Mouse (Mus musculus) midbrain, postnatal 0 days (tissue): ENCODE data around the gene Gmds. TPM values are rescaled to one million over a fixed set of nuclear protein-coding genes. Genes with fewer than 3 reads are reported as not detected.

ENCODE experiments used
- ATAC-seq: fragments of 200-750 bp; cut with Nextera tagmentation; 2 replicates; pipeline ENCODE4 v1.8.0; 2017; ENCODE audit warnings: moderate number of reproducible peaks, mild to moderate bottlenecking, moderate TSS enrichment, moderate library complexity; ENCODE audit not compliant: low FRiP score
- DNase-seq: peaks from one replicate; pipeline ENCODE4 v3.0.0-alpha.2; 2015; ENCODE audit warnings: low spot score
- H3K27ac ChIP-seq: fragments of 300-500 bp; sonication (generic); 2 replicates; pipeline ENCODE4 v1.5.1; 2014; ENCODE audit warnings: low read depth, mild to moderate bottlenecking, low read length, mixed read lengths
- H3K27me3 ChIP-seq: fragments of 300-500 bp; sonication (generic); 2 replicates; pipeline ENCODE4 v1.6.1; 2014; ENCODE audit warnings: low read length, control low read depth, mixed read lengths; ENCODE audit not compliant: insufficient read depth
- H3K36me3 ChIP-seq: fragments of 300-500 bp; sonication (generic); 2 replicates; pipeline ENCODE4 v1.6.1; 2014; ENCODE audit warnings: low read length, control low read depth, mixed read lengths; ENCODE audit not compliant: insufficient read depth
- H3K4me1 ChIP-seq: fragments of 300-500 bp; sonication (generic); 2 replicates; pipeline ENCODE4 v1.6.1; 2014; ENCODE audit warnings: mild to moderate bottlenecking, control low read depth, antibody characterized with exemption, low read length, mixed read lengths; ENCODE audit not compliant: insufficient read depth
- H3K4me2 ChIP-seq: fragments of 300-500 bp; sonication (generic); 2 replicates; pipeline ENCODE4 v1.6.1; 2014; ENCODE audit warnings: low read depth, mild to moderate bottlenecking, low read length, mixed read lengths; ENCODE audit not compliant: poor library complexity, severe bottlenecking
- H3K4me3 ChIP-seq: fragments of 300-500 bp; sonication (generic); 2 replicates; pipeline ENCODE4 v1.5.1; 2014; ENCODE audit warnings: low read depth, mild to moderate bottlenecking, low read length, moderate library complexity
- H3K9ac ChIP-seq: fragments of 300-500 bp; sonication (generic); replicated peaks from 2 replicates; pipeline ENCODE4 v1.6.1; 2014; ENCODE audit warnings: mild to moderate bottlenecking, low read length, moderate library complexity, mixed read lengths; ENCODE audit not compliant: poor library complexity, severe bottlenecking
- H3K9me3 ChIP-seq: fragments of 300-500 bp; sonication (generic); 2 replicates; pipeline ENCODE4 v1.6.1; 2016; ENCODE audit warnings: low read length, control low read depth
- CTCF ChIP-seq: IDR thresholded peaks from 2 replicates; pipeline ENCODE4 v1.5.1; 2016; ENCODE audit warnings: antibody characterized with exemption, mild to moderate bottlenecking
- WGBS: fragments of 180-500 bp; shearing (Covaris S2); extraction: QIAGEN DNeasy Blood & Tissue Kit; methylation state at CpG from one replicate; pipeline ENCODE4 v1.1.7; 2014; 5-methylcytosine and 5-hydroxymethylcytosine counted together
- polyA plus RNA-seq: library from polyadenylated mRNA; unstranded; fragments of >200 nt; fragmentation: Nextera tagmentation; extraction: Ambion mirVana; gene quantifications from 2 replicates; pipeline ENCODE4 v1.2.1, GENCODE M21; 2015
- total RNA-seq: library from RNA; depleted of rRNA; stranded (reverse); fragments of >200 nt; gene quantifications from 2 replicates; pipeline ENCODE4 v1.2.3, GENCODE M21; 2014

Gene Gmds
- total and polyA plus RNA-seq, 2 experiments from 2014 or later: 8.7 to 28.6 TPM

DNA sequence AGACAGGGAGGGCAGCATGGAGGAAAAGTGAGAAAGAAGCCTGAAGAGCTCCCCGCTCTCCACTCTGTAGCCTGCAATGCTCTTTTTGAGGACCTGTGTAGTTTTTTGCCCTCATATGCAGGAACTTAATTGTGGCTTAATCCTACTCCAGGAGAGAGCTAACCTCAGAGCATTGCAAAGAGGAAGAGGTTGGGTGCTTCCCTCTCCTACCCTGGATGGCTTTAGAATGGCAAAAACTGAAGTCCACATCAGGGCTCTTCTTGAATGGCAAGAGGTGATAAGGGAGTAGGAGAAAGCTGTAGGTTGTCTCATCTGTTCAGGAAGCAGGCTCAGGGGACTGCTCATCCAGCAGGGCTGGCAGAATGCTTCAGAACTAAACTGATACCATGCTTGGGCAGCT lies 513.4 kb downstream of the Gmds start:
- WGBS: 83% methylated on average over 1 of the region's 1 CpGs
- no peak overlapping the region for H3K27ac ChIP-seq
- no peak for TF ChIP-seq CTCF

DNA sequence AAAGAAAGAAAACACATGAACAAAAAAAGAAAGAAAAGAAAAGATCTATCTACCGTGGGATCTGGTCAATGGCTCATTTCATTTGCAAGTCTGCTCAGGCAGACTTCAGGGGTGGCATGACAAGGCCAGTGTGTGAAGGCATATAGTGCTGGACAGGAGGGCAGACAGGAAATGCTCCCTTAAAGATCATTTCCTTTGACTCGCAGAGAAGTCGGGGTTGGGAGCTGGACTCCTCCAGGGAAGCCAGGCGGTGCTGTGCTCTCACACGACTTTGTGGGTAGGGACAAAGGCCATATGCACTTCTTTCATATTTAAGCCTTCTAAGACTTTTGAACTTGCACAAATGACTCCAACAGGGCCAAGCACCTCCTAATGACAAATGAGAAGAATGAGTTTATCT lies 515.2 kb downstream of the Gmds start:
- H3K36me3 ChIP-seq: no peaks in the 10 kb centered on the region

More for the DNA sequence above, 513.4 kb downstream of the Gmds start:
- Histone ChIP-seq H3K9me3 (no peaks in the 10 kb centered on the region), H3K4me1 (no peaks in the 10 kb centered on the region; the same call in 1 of the 2 replicates), H3K9ac (no peak overlapping the region), H3K27me3 (no peaks in the 10 kb centered on the region), H3K4me3 (no peak overlapping the region), H3K4me2 (no peak overlapping the region), H3K36me3 (no peaks in the 10 kb centered on the region)
- ATAC-seq (no peak), DNase-seq (no peak)

DNA sequence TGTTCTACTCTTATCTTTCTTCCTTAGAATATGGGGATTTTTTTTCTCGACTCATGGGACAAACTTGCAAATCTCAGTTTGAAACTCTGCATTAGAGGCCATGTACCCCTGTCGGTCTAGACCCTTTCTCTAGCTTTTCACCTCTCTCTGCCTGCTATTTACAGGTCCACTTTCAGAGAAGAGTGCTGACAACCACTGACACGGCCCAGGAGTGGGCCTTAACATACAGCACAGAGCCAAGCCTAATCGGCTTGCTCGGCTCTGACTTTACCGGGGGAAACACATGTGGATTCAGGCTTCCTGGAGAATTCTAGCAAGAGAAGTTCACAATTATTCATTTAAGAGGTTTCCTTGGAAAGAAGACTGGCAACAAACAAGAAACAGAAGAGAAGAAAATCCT lies 517.5 kb downstream of the Gmds start:
- Histone ChIP-seq H3K4me2 (peak overlapping the region; percentile 48), H3K4me1 (no peaks in the 10 kb centered on the region), H3K36me3 (no peaks in the 10 kb centered on the region), H3K27me3 (peaks cover 27% of the 10 kb centered on the region), H3K9me3 (no peaks in the 10 kb centered on the region), H3K27ac (no peak overlapping the region), H3K4me3 (no peak overlapping the region), H3K9ac (peak overlapping the region; percentile 39; the same call in 1 of the 2 replicates)
- no peak for TF ChIP-seq CTCF
- ATAC-seq (no peak), DNase-seq (no peak)
- WGBS: 33% methylated on average over 6 of the region's 6 CpGs

More for the DNA sequence above, 515.2 kb downstream of the Gmds start:
- no peak overlapping the region for H3K9ac ChIP-seq
- no peaks in the 10 kb centered on the region for H3K9me3 ChIP-seq
- no peak overlapping the region for H3K27ac ChIP-seq
- H3K27me3 ChIP-seq: peaks cover 16% of the 10 kb centered on the region
- 28% methylated on average over 5 of the region's 5 CpGs for WGBS
- H3K4me2 ChIP-seq: no peak overlapping the region
- no peaks in the 10 kb centered on the region; the same call in 1 of the 2 replicates for H3K4me1 ChIP-seq
- DNase-seq (no peak), ATAC-seq (no peak)
- H3K4me3 ChIP-seq: no peak overlapping the region
- TF ChIP-seq CTCF: peak; percentile 11; the same call in 1 of the 2 replicates

DNA sequence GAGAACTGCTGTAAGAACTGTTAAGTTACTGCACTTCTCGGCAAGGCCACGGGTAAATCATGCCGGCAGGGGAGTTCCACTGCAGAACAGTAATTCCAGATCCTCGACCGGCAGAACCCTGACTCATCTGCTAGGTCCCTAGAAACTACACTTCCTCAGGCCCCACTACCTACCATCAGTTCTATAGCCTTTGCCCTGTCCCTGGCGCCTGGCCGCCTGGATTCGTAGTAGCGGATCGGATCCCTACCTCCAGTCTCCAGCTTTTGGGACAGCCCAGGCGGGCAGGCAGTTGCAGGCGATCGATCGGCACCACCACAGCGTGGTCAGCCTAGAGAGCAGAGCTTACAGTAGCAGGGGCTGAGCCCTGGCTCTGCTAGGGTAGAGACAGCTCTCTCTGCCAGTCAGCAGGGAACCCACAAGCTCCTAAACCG lies 517.9 kb downstream of the Gmds start:
- H3K9me3 ChIP-seq: no peaks in the 10 kb centered on the region
- 5% methylated on average over 16 of the region's 16 CpGs for WGBS
- no peak overlapping the region for H3K27ac ChIP-seq
- H3K4me1 ChIP-seq: no peaks in the 10 kb centered on the region
- peaks cover 32% of the 10 kb centered on the region for H3K27me3 ChIP-seq
- TF ChIP-seq CTCF: no peak
- H3K4me2 ChIP-seq: peak overlapping the region; percentile 48
- no peaks in the 10 kb centered on the region for H3K36me3 ChIP-seq
- peak overlapping the region; percentile 39; the same call in 1 of the 2 replicates for H3K9ac ChIP-seq
- H3K4me3 ChIP-seq: peak overlapping the region; percentile 26
- DNase-seq (peak; percentile 31), ATAC-seq (peak; percentile 62; the same call in 1 of the 2 replicates)

DNA sequence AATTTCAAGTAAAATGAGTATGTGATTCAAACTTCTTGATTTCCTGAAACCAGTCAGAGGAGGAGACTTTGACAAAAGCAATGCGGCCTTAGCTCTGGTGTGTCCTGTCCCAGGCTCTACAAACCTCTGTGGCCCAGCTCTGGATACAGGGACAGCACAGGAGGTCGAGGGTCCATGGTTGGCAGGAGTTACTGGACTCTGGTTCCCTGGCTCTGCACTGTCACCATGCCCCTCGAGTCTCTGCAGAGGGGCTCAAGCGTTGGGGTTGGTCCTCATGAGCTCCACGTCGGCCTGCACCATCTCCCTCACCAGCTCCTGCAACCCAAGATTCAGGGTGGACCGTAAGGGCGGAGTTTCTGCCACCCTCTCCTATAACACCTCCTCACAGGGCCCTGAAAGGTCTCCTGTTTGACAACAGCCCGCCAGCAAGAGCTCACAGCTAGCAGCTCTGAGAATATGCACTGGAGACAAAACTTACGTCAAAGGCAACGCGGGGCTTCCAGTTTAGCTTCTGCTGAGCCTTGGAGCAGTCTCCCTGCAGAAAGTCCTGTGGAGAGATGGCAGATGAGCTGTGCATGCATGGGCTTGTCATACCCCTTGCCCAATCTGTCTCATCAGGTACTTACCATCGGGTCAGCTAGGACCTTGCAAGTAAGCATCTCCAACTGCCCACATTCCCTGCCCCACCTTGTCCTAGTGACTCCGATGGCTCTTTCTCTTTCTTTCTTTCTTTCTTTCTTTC lies 518.7 kb downstream of the Gmds start:
- no peak for DNase-seq
- H3K27ac ChIP-seq: no peak overlapping the region
- H3K4me3 ChIP-seq: no peak overlapping the region
- H3K27me3 ChIP-seq: peaks cover 40% of the 10 kb centered on the region
- 45% methylated on average over 14 of the region's 14 CpGs for WGBS
- H3K36me3 ChIP-seq: no peaks in the 10 kb centered on the region
- H3K4me2 ChIP-seq: no peak overlapping the region
- no peaks in the 10 kb centered on the region for H3K9me3 ChIP-seq
- TF ChIP-seq CTCF: no peak
- H3K4me1 ChIP-seq: no peaks in the 10 kb centered on the region
- H3K9ac ChIP-seq: no peak overlapping the region
- no peak for ATAC-seq

DNA sequence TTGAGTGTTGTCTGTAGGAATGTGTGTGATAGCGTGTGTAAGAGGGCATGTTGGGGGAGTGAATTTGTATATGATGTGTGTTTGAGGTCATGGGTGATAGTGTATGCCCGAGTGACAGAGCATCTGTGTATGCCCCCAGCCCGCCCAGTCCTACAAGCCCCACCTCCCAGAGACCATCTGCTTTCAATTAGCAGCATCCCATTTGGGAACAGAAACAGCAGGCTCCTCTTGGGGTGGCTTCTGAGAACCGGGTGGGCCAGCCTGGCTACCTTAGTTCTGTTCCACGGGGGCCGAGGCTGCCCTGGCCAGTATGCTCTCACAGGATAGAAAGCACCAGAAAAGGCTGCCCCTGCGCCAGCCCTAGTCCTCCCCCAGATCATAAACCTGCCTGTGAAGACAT lies 520.2 kb downstream of the Gmds start:
- ATAC-seq: no peak
- Histone ChIP-seq H3K36me3 (no peaks in the 10 kb centered on the region), H3K27ac (no peak overlapping the region), H3K9ac (no peak overlapping the region), H3K27me3 (peaks cover 55% of the 10 kb centered on the region), H3K4me2 (no peak overlapping the region), H3K4me3 (no peak overlapping the region), H3K4me1 (no peaks in the 10 kb centered on the region), H3K9me3 (no peaks in the 10 kb centered on the region)
- no peak for DNase-seq
- TF ChIP-seq CTCF: no peak
- 72% methylated on average over 7 of the region's 7 CpGs for WGBS
